Mouse (Mus musculus): ENCODE data around the gene Srrm4. TPM values are rescaled to one million over a fixed set of nuclear protein-coding genes. Genes with fewer than 3 reads are reported as not detected.

Gene Srrm4
- 2.2 and 4.2 TPM in 2 replicates for polyA plus RNA-seq (2015; fragmentation: Nextera tagmentation; extraction: Ambion mirVana)

DNA sequence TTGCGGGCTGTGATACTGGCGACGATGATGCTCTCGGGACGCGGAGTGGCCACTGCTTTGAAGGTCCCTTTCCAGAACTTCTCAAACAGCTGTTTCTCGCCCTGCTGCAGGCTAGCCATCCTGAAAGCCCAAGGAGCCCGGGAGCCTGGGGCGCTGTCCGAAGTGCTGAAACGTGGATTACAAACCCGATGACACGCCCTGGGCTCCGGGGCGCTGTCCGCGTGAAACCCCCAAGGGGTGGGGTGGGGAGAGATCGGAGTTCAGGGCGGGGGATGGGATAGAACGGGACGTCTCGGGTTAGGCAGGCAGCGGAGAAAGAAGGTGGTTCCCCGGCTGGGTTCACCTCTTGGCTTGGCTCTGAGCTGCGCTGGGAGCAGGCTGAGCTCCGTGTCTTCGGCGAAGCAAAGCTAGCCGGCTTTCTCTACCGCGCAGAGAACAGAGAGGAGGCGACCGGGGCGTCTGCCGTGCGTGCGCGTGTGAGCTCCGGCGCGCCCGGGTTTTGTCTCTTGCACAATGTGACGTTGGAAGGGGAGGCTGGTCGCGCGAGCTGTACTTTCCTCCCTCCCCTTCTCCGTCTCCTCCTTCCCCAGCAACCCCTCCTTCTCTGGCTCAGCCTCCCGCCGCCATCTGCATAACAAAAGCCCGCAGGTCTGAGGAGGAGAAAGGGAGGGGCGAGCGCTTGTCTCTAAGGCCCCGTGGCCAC, at the start of gene Srrm4:
TSS of gene Srrm4 (minus strand) at position 472 of the 703 bp plus-strand sequence.

DNA sequence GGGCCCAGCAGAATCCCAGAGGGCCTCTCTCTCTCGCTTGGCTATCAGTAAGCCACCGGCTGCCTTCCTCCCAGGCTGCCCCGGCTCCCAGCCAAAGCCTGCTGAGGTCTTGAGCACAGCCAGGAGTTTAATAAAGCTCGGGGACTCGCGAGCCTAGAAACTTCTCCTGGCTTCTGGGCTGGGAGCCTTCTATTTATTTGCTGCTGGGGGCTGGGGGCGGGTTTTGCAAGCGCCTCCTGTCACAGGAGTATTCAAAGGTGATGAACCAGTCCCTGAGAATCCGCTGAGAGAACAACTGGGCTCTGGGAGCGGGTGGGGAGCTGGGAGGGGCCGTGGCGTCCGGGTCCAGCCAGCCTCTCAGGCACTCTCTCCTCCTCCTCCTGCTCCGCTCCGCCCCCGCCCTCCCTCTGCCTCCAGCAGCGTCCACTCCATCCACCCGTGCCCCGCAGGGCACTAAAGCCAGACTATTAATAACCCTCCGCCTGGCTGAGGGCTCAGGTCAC, 168.9 kb downstream of the Srrm4 start, which contains the start of gene Hspb8:
TSS of gene Hspb8 (minus strand) at position 166 of the 503 bp plus-strand sequence.

Other genes starting within 250 kb of the Srrm4 start
- gene Hspb8, start 169.0 kb downstream of the Srrm4 start, polyA plus RNA-seq (2015; fragmentation: Nextera tagmentation; extraction: Ambion mirVana): 30.2 and 31.3 TPM in 2 replicates